ENCODE assay signal across 8 mouse cellular contexts in the genomic region with DNA sequence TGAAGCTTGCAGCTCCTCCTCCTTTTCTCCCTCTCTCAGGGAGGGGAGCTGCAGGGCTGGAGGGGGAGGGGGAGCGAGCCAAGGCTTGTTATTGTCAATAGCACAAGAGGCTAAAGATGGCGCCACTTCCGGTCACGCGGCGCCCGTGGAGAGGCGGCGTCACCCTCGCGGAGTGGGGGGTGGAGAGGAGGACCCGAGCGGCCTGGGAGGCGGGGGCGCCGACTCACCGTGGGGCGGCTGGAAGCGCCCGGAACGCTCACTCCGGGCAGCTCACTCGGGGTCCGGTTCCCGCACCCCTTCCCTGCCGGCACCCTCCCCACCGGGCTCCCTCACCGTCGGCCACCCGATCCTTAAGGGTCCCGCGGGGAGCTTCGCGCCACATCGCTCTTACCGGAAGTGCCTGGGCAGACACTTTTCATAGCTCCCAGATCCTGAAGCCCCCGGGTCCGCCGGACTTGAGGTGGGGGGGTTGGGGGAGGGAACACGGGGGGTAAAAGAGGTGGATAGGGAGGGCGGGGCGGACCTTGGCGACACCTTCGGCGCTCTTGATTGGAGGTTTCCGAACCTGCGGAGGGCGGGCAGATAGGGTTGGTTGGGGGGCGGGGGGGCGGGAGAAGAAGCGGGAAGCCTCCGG. TPM values are rescaled to one million over a fixed set of nuclear protein-coding genes. Genes with fewer than 3 reads are reported as not detected.
DNase-seq lines count a peak whose midpoint lies in the region; ATAC-seq and TF ChIP-seq lines count a peak whose summit lies in the region.

No protein-coding gene starts in this region.

- peak; percentile 83 for DNase-seq in MEL (ENCODE audit: low read depth, low spot score)
- peak; percentile 81 for DNase-seq in cerebellum, adult 8-10 months
- DNase-seq in forelimb bud, embryonic 11.5 days (ENCODE audit: low read depth, low spot score) = peak; percentile 86
- DNase-seq in hindbrain, embryonic 10.5 days (ENCODE audit: low spot score) = peak; percentile 86
- peak; percentile 94 for DNase-seq in layer of hippocampus, adult 9-11 months
- peak; percentile 93 for DNase-seq in lung, postnatal 0 days (ENCODE audit: low spot score)
- peak; percentile 60 for DNase-seq in ovary, postnatal 14 days (ENCODE audit: low spot score)
- DNase-seq in thymus, postnatal 14 days = peak; percentile 84

- TF ChIP-seq EP300 in MEL (IDR thresholded peaks at IDR 0.05; ENCODE audit: low read depth in 1 of 2, low read length in 2 of 2) = no peak
- TF ChIP-seq EP300 in lung, postnatal 0 days (IDR thresholded peaks at IDR 0.05) = peak; percentile 44; the same call in 1 of the 2 replicates

- peak in 1 of 2 experiments; percentile 54; a peak in 1 of 4 replicates for TF ChIP-seq POLR2A in MEL (IDR thresholded peaks at IDR 0.05; ENCODE audit: control insufficient read depth in 1 of 2, insufficient read depth in 1 of 2, low read depth in 1 of 2, low read length in 2 of 2, poor library complexity in 1 of 2)

- peak overlapping the region; percentile 80 for H3K27ac ChIP-seq in MEL (ENCODE audit: control insufficient read depth, low read depth, low read length)
- H3K27ac ChIP-seq in hindbrain, embryonic 10.5 days = peak overlapping the region; percentile 95
- H3K27ac ChIP-seq in lung, postnatal 0 days (ENCODE audit: low read length) = peak overlapping the region; percentile 96

- peak overlapping the region; percentile 98 for H3K9ac ChIP-seq in MEL (ENCODE audit: control insufficient read depth, low read depth, low read length, poor library complexity, severe bottlenecking)
- H3K9ac ChIP-seq in lung, postnatal 0 days (replicated peaks; ENCODE audit: low read depth) = peak overlapping the region; percentile 29; the same call in 1 of the 2 replicates

- H3K36me3 ChIP-seq in MEL (ENCODE audit: control insufficient read depth in 1 of 2, insufficient read depth in 2 of 2, low read length in 2 of 2) = peaks cover 8 to 20% of the 10 kb centered on the region in 2 experiments
- H3K36me3 ChIP-seq in hindbrain, embryonic 10.5 days = peaks cover 17% of the 10 kb centered on the region
- H3K36me3 ChIP-seq in lung, postnatal 0 days (ENCODE audit: insufficient read depth, low read length) = no peaks in the 10 kb centered on the region

- H3K4me2 ChIP-seq in lung, postnatal 0 days (replicated peaks; ENCODE audit: low read depth, low read length) = peak overlapping the region; percentile 51

- 13% methylated on average over 47 of the region's 52 CpGs for WGBS in hindbrain, embryonic 10.5 days
- 7% methylated on average over 4 of the region's 52 CpGs for WGBS in lung, postnatal 0 days

- H3K4me3 ChIP-seq in MEL (ENCODE audit: control insufficient read depth in 1 of 2, insufficient read depth in 1 of 2, low read depth in 2 of 2, low read length in 2 of 2) = peak overlapping the region; percentile 80 to 81
- peak overlapping the region; percentile 58 for H3K4me3 ChIP-seq in hindbrain, embryonic 10.5 days
- peak overlapping the region; percentile 51 for H3K4me3 ChIP-seq in lung, postnatal 0 days (ENCODE audit: low read depth, low read length)

- H3K27me3 ChIP-seq in MEL (ENCODE audit: control insufficient read depth in 1 of 2, insufficient read depth in 2 of 2, low read length in 2 of 2) = no peaks in the 10 kb centered on the region
- H3K27me3 ChIP-seq in hindbrain, embryonic 10.5 days (ENCODE audit: insufficient read depth, poor library complexity, severe bottlenecking) = no peaks in the 10 kb centered on the region
- no peaks in the 10 kb centered on the region for H3K27me3 ChIP-seq in lung, postnatal 0 days (replicated peaks; ENCODE audit: insufficient read depth, low read length)

- H3K79me2 ChIP-seq in MEL (ENCODE audit: control insufficient read depth, insufficient read depth, low read length, poor library complexity) = peaks cover 15% of the 10 kb centered on the region

- H3K4me1 ChIP-seq in MEL (ENCODE audit: control insufficient read depth in 1 of 2, insufficient read depth in 2 of 2, low read length in 2 of 2) = peaks cover 2 to 11% of the 10 kb centered on the region in 2 experiments
- peaks cover 8% of the 10 kb centered on the region; the same call in 1 of the 2 replicates for H3K4me1 ChIP-seq in hindbrain, embryonic 10.5 days (replicated peaks)
- H3K4me1 ChIP-seq in lung, postnatal 0 days (ENCODE audit: insufficient read depth, low read depth, low read length) = no peaks in the 10 kb centered on the region

- peak; percentile 95 for ATAC-seq in lung, postnatal 0 days

- no peaks in the 10 kb centered on the region for H3K9me3 ChIP-seq in MEL (replicated peaks; ENCODE audit: insufficient read depth, low read length)
- H3K9me3 ChIP-seq in hindbrain, embryonic 10.5 days = no peaks in the 10 kb centered on the region; the same call in 1 of the 2 replicates
- no peaks in the 10 kb centered on the region for H3K9me3 ChIP-seq in lung, postnatal 0 days (ENCODE audit: low read length)

- no peak for TF ChIP-seq CTCF in MEL (IDR thresholded peaks at IDR 0.05 in 2 of 3, conservative IDR thresholded peaks at IDR 0.05 in 1 of 3; ENCODE audit: control insufficient read depth in 1 of 3, insufficient read depth in 1 of 3, low read depth in 2 of 3, low read length in 3 of 3, poor library complexity in 1 of 3, severe bottlenecking in 1 of 3)
- TF ChIP-seq CTCF in lung, postnatal 0 days (IDR thresholded peaks at IDR 0.05) = no peak

- TF ChIP-seq RAD21 in MEL (IDR thresholded peaks at IDR 0.05; ENCODE audit: low read depth, low read length) = no peak

TF ChIP-seq in MEL, 35 proteins besides CTCF, POLR2A, EP300 and RAD21 (continues in another document):
- TF ChIP-seq RCOR1 (IDR thresholded peaks at IDR 0.05; ENCODE audit: low read depth, low read length) (no peak), MAFK (IDR thresholded peaks at IDR 0.05; ENCODE audit: borderline replicate concordance, low read depth, low read length) (no peak), USF2 (IDR thresholded peaks at IDR 0.05; ENCODE audit: borderline replicate concordance in 1 of 2, insufficient read depth in 1 of 2, low read depth in 1 of 2, low read length in 2 of 2) (peak in 1 of 2 experiments; percentile 48; a peak in 1 of 4 replicates), HCFC1 (IDR thresholded peaks at IDR 0.05; ENCODE audit: low read depth, low read length) (peak; percentile 68), TAL1 (IDR thresholded peaks at IDR 0.05; ENCODE audit: low read length) (no peak), CHD2 (IDR thresholded peaks at IDR 0.05; ENCODE audit: low read length) (no peak), JUND (IDR thresholded peaks at IDR 0.05; ENCODE audit: low read depth, low read length) (no peak), MAX (IDR thresholded peaks at IDR 0.05; ENCODE audit: low read length) (peak; percentile 60; the same call in 1 of the 2 replicates), POLR2AphosphoS5 (IDR thresholded peaks at IDR 0.05; ENCODE audit: borderline replicate concordance, low read depth, low read length) (no peak), KAT2A (conservative IDR thresholded peaks at IDR 0.05; ENCODE audit: low read depth, low read length) (no peak), BHLHE40 (IDR thresholded peaks at IDR 0.05; ENCODE audit: borderline replicate concordance, low read depth, low read length) (peak; percentile 49; the same call in 1 of the 2 replicates), MYB (IDR thresholded peaks at IDR 0.05; ENCODE audit: low read depth, low read length) (no peak), MEF2A (IDR thresholded peaks at IDR 0.05; ENCODE audit: extremely low read depth, insufficient replicate concordance, low read depth, low read length, poor library complexity, severe bottlenecking) (no peak), UBTF (IDR thresholded peaks at IDR 0.05; ENCODE audit: borderline replicate concordance, insufficient read depth, low read depth, low read length) (no peak), SIN3A (IDR thresholded peaks at IDR 0.05; ENCODE audit: low read length) (peak; percentile 54), TCF12 (IDR thresholded peaks at IDR 0.05; ENCODE audit: low read depth, low read length) (no peak), MYC (IDR thresholded peaks at IDR 0.05; ENCODE audit: low read depth, low read length) (no peak), MAZ (IDR thresholded peaks at IDR 0.05; ENCODE audit: low read depth, low read length) (peak; percentile 76), GABPA (IDR thresholded peaks at IDR 0.05; ENCODE audit: low read depth, low read length) (no peak), TBP (IDR thresholded peaks at IDR 0.05; ENCODE audit: low read depth, low read length) (no peak), ZC3H11A (IDR thresholded peaks at IDR 0.05; ENCODE audit: low read depth, low read length) (no peak), GATA1 (IDR thresholded peaks at IDR 0.05; ENCODE audit: low read depth, low read length) (no peak), E2F4 (IDR thresholded peaks at IDR 0.05; ENCODE audit: borderline replicate concordance, low read depth, low read length) (no peak), ZMIZ1 (IDR thresholded peaks at IDR 0.05; ENCODE audit: low read depth, low read length) (no peak; the same call in 1 of the 2 replicates), POLR2AphosphoS2 (IDR thresholded peaks at IDR 0.05; ENCODE audit: low read length) (no peak), ZNF384 (IDR thresholded peaks at IDR 0.05; ENCODE audit: low read depth, low read length) (no peak), ELF1 (IDR thresholded peaks at IDR 0.05; ENCODE audit: low read depth, low read length) (no peak), SMC3 (IDR thresholded peaks at IDR 0.05; ENCODE audit: low read depth, low read length) (no peak), CHD1 (IDR thresholded peaks at IDR 0.05; ENCODE audit: low read depth, low read length) (no peak), ETS1 (IDR thresholded peaks at IDR 0.05; ENCODE audit: low read depth, low read length) (no peak), MXI1 (IDR thresholded peaks at IDR 0.05; ENCODE audit: low read depth, low read length) (peak; percentile 62; the same call in 1 of the 2 replicates)

RNA-seq across cellular contexts. Expression of a gene that starts 11.3 kb away (rescaled TPM):
- total RNA-seq in MEL (2012; rRNA removed) = 19.0 and 22.7 TPM in 2 replicates
- polyA plus RNA-seq in MEL (2012; ENCODE audit: insufficient read depth in 1 of 2, insufficient read length in 2 of 2, low read depth in 1 of 2, low replicate concordance in 2 of 2, missing spikeins in 1 of 2) = 10 to 100 TPM in 1 of 2 experiments, not detected in 1; 28.2 TPM
- 28.3 and 37.2 TPM in 2 replicates for polyA plus RNA-seq in hindbrain, embryonic 10.5 days (2016; fragmentation: Nextera tagmentation; extraction: Ambion mirVana)
- polyA plus RNA-seq in lung, postnatal 0 days (2015; fragmentation: Nextera tagmentation; extraction: Ambion mirVana) = 11.4 and 13.6 TPM in 2 replicates

RNA-seq across cellular contexts. Expression of a gene that starts 35.7 kb away (rescaled TPM):
- total RNA-seq in MEL (2012; rRNA removed) = 37.0 and 39.3 TPM in 2 replicates
- polyA plus RNA-seq in MEL (2012; ENCODE audit: insufficient read depth in 1 of 2, insufficient read length in 2 of 2, low read depth in 1 of 2, low replicate concordance in 2 of 2, missing spikeins in 1 of 2) = 10 to 100 TPM in 1 of 2 experiments, not detected in 1; 27.3 TPM
- 88.5 and 106 TPM in 2 replicates for polyA plus RNA-seq in hindbrain, embryonic 10.5 days (2016; fragmentation: Nextera tagmentation; extraction: Ambion mirVana)
- polyA plus RNA-seq in lung, postnatal 0 days (2015; fragmentation: Nextera tagmentation; extraction: Ambion mirVana) = 80.1 and 81.4 TPM in 2 replicates

Comparison
In these comparisons a context has a peak if more than half of its experiments do, and no peak if none do; other contexts are left out.
1. Peak in every context shown above with its lines: DNase-seq, ATAC-seq, H3K4me3 ChIP-seq and H3K27ac ChIP-seq.